Mouse (Mus musculus): Measurements from ENCODE around the gene Ethe1. TPM values are rescaled to one million over a fixed set of nuclear protein-coding genes. Genes with fewer than 3 reads are reported as not detected.
"Not testable (repeated sequence)": the region's sequence is repeated elsewhere in the genome, so short reads cannot be mapped to it uniquely, and the experiment has no call there.

Gene Ethe1
- polyA plus RNA-seq, 1 experiment from 2014 or later = 28.2 TPM

DNA sequence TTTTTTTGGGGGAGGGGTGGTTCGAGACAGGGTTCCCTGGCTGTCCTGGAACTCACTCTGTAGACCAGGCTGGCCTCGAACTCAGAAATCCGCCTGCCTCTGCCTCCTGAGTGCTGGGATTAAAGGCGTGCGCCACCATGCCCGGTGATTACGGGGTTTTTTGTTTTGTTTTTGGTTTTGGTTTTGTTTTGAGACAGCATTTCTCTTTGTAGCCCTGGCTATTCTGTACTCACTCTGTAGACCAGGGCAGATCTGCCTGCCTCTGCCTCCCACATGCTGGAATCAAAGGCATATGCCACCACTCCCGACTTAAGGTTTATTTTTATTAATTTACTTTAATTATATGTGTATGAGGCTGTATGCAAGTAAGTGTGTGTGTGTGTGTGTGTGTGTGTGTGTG is 31.0 kb downstream of the Ethe1 start:
- H3K4me1 ChIP-seq; H3K4me3 ChIP-seq; H3K36me3 ChIP-seq; H3K4me2 ChIP-seq (replicated peaks); H3K9me3 ChIP-seq; H3K9ac ChIP-seq; H3K27ac ChIP-seq; ATAC-seq (ENCODE audit: low FRiP score, low read depth): not testable (repeated sequence)
- peaks cover 18% of the 10 kb centered on the region for H3K27me3 ChIP-seq
- WGBS = 90% methylated on average over 8 of the region's 8 CpGs

DNA sequence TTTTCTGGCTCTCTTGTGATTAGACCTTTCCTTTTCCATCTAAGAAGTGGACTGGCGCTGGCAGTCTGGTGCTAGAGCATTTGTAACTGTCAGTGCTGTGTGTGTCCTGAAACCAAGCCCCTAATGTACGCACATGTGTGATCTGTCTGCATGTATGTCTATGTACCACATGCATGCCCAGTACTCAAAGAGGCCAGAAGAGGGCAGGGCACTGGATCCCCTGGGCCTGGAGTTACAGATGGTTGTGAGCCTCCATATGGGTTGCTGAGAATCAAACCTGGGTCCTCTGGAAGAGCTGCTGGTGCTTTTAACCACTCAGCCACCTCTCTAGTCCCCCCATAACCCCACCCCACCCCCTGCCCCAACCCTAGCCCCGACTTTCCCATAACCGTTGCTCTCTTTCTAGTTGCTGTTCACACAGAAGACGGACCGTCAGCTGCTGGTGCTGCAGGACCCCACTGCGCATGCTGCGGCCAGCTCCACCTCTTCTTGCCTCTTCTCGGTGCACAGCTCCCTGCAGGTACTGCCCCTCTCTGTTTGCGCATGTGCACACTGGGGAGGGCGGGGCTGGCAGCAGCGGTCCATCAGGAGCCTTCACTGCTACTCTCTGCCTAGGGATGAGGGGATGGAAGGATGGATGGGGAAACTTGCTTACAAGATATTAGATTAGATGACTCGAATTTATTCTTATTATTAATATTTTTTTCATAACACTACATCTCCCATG is 32.5 kb downstream of the Ethe1 start:
- Histone ChIP-seq H3K36me3 (peaks cover 5% of the 10 kb centered on the region; the same call in 1 of the 2 replicates), H3K4me2 (replicated peaks) (no peak overlapping the region), H3K27ac (no peak overlapping the region), H3K4me3 (no peak overlapping the region), H3K27me3 (peaks cover 7% of the 10 kb centered on the region), H3K4me1 (no peaks in the 10 kb centered on the region), H3K9me3 (peaks cover 5% of the 10 kb centered on the region; the same call in 1 of the 2 replicates), H3K9ac (no peak overlapping the region)
- WGBS = 55% methylated on average over 13 of the region's 13 CpGs
- ATAC-seq (ENCODE audit: low FRiP score, low read depth) = no peak

DNA sequence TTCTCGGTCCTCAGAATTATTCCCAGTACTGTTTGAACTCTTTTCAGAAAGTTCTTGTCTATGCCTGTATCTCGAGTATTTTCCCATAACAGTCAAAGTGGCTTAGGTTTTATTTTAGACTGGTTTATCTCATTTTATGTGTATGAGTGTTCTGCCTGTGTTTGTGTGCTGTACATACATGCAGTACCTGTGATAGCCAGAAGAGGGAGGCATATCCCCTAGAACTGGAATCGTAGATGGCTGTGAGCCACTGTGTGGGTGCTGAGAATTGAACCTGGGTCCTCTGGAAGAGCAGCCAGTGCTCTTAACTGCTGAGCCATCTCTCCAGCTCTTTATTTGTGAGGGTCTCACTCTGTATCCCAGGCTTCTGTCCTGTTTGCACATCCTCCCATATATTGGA is 33.9 kb downstream of the Ethe1 start:
- ATAC-seq (ENCODE audit: low FRiP score, low read depth) = no peak
- WGBS = 82% methylated on average over 3 of the region's 3 CpGs
- no peaks in the 10 kb centered on the region for H3K4me1 ChIP-seq

DNA sequence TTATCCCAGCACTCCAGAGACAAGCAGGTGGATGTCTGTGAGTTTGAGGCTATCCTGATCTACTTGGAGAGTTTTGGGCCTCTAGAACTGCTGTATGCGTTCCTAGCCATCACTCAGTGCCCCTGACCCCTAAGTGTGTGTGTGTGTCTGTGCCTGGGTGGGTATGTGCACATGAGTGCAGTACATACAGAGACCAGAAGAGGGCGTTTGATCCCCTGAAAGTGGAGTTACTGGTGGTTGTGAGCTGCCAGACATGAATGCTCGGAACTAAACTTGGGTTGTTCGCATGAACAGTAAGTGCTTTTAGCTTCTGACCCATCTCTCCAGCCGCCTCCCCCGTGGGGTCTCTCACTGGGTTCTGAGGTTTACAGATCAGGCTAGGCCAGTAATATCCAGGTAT is 35.6 kb downstream of the Ethe1 start:
- H3K36me3 ChIP-seq = peaks cover 5% of the 10 kb centered on the region; the same call in 1 of the 2 replicates
- peaks cover 5% of the 10 kb centered on the region; the same call in 1 of the 2 replicates for H3K9me3 ChIP-seq
- no peak overlapping the region for H3K4me3 ChIP-seq
- no peak overlapping the region for H3K27ac ChIP-seq
- ATAC-seq (ENCODE audit: low FRiP score, low read depth) = no peak
- WGBS = 81% methylated on average over 6 of the region's 6 CpGs
- no peak overlapping the region for H3K9ac ChIP-seq
- H3K4me1 ChIP-seq = no peaks in the 10 kb centered on the region
- H3K4me2 ChIP-seq (replicated peaks) = no peak overlapping the region
- peaks cover 6% of the 10 kb centered on the region; the same call in 1 of the 2 replicates for H3K27me3 ChIP-seq

More for the DNA sequence above, 33.9 kb downstream of the Ethe1 start:
- H3K9ac ChIP-seq = no peak overlapping the region
- no peak overlapping the region for H3K27ac ChIP-seq
- no peak overlapping the region for H3K4me3 ChIP-seq
- 0 out of 2 replicates have a peak, but pooled peaks cover 3% of the 10 kb centered on the region for H3K27me3 ChIP-seq
- peaks cover 5% of the 10 kb centered on the region; the same call in 1 of the 2 replicates for H3K9me3 ChIP-seq
- H3K4me2 ChIP-seq (replicated peaks) = no peak overlapping the region
- H3K36me3 ChIP-seq = peaks cover 5% of the 10 kb centered on the region; the same call in 1 of the 2 replicates

DNA sequence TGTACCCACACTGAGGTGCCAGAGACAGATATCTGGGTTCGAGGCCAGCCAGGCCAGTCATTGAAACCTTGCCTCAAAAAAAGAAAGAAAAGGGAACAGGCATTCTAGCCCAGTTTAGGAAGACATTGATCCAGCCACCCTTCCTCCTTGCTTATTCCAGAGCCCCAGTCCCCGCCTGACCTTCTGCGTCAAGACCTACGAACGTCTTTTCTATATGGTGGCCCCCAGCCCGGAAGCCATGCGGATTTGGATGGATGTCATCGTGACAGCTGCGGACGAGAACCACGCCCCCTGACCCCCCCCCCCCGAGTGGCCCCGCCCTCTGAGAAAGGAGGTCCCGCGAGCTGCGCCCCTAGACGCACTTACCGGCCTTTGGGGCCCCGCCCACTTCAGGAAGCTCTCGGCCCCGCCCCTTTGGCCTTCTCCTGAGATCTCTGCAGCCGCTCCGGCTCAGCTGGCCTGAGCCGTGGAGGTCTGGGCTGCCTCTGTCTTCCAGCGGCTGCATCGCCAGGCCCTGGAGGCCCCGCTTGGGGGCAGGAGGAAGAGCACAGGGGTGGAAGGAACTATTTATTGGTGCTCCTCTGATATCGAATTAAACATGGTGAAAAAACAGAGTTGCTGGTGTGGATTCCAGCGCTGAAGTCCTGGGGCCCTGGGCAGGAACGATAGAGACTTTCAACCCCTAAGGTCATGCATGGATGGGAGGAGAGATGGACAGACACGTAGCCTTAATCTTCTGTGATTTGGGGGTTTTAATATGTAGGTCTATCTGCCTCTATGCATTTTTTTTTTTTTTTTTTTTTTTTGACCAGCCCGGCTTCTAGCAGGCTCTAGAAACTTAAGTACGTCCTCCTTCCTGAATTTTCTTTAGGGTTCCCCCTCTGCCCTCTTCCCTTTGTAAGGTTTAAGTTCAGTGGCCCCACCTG is 41.6 kb downstream of the Ethe1 start:
- Histone ChIP-seq H3K27ac (no peak overlapping the region), H3K27me3 (peaks cover 3% of the 10 kb centered on the region; the same call in 1 of the 2 replicates), H3K4me2 (replicated peaks) (peak overlapping the region; percentile 62), H3K4me3 (peak overlapping the region; percentile 33), H3K4me1 (no peaks in the 10 kb centered on the region; the same call in 1 of the 2 replicates), H3K9ac (0 out of 2 replicates have a peak overlapping the region, but pooled peaks have one; percentile 40), H3K9me3 (no peaks in the 10 kb centered on the region), H3K36me3 (no peaks in the 10 kb centered on the region)
- ATAC-seq (ENCODE audit: low FRiP score, low read depth) = peak; percentile 82
- WGBS = 8% methylated on average over 32 of the region's 33 CpGs

DNA sequence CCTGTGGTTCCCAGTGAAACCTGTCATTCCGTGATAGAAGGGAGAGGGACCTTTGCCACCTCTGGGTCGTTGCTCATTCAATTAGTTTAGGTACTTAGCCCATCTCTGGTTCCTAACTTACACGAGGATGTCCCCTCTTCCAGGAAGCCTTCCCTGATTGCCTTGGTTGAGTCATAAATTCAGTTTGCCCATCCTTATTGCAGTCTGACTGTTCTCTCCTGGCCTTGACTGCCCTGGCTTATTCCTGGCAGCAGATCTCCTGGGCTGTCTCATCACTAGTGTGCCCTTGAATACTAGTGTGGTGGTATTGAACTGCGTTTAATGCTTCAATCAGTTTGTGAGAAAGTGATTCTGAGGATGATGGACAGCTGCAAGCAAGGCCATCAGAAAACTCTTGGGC is 42.3 kb downstream of the Ethe1 start:
- Histone ChIP-seq H3K36me3 (no peaks in the 10 kb centered on the region), H3K9ac (no peak overlapping the region), H3K4me1 (no peaks in the 10 kb centered on the region; the same call in 1 of the 2 replicates), H3K27ac (no peak overlapping the region), H3K9me3 (no peaks in the 10 kb centered on the region), H3K4me3 (no peak overlapping the region), H3K27me3 (peaks cover 7% of the 10 kb centered on the region; the same call in 1 of the 2 replicates), H3K4me2 (replicated peaks) (peak overlapping the region; percentile 62; the same call in 1 of the 2 replicates)
- ATAC-seq (ENCODE audit: low FRiP score, low read depth) = no peak
- WGBS = 72% methylated on average over 4 of the region's 4 CpGs

DNA sequence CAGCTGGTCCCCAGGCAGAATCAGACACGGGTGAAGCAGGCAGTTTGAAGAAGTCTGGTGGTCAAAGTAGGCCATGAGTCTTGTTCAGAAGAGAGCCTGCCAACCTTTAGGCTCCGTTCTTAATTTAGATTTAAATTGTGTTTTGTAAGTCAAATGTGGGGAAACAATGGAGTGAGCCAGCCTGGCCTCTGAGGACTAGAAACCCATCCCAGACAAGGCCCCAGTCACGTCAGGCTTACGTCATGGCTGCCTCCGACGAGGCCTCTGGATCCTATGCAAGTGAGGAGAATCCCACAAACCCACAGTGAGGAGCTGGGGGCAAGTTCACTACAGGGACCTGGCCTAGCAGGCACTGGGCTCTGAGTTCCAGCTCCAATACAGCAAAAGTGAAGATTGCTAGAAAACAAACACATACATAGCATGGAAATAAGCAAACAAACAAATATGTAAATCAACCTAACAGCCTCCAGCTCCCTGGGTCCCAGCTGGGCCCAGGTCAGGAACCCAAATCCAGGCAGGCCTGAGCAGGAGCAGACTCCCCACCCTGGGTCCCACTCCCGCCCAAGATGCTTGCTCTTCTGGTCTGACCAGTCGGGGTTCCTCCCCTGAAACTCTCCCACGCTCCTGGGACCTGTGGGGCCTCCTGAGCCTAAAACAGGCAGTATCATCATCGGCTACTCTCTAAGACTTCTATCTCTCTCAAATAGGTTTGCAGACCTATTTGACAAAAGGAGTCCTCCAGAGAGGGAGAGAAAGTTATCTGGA is 43.0 kb downstream of the Ethe1 start:
- H3K9me3 ChIP-seq = no peaks in the 10 kb centered on the region
- no peak overlapping the region for H3K9ac ChIP-seq
- H3K36me3 ChIP-seq = no peaks in the 10 kb centered on the region
- H3K4me2 ChIP-seq (replicated peaks) = no peak overlapping the region
- no peak overlapping the region for H3K27ac ChIP-seq
- no peaks in the 10 kb centered on the region; the same call in 1 of the 2 replicates for H3K4me1 ChIP-seq
- WGBS = 79% methylated on average over 10 of the region's 10 CpGs
- H3K27me3 ChIP-seq = peaks cover 7% of the 10 kb centered on the region
- ATAC-seq (ENCODE audit: low FRiP score, low read depth) = no peak
- no peak overlapping the region for H3K4me3 ChIP-seq

DNA sequence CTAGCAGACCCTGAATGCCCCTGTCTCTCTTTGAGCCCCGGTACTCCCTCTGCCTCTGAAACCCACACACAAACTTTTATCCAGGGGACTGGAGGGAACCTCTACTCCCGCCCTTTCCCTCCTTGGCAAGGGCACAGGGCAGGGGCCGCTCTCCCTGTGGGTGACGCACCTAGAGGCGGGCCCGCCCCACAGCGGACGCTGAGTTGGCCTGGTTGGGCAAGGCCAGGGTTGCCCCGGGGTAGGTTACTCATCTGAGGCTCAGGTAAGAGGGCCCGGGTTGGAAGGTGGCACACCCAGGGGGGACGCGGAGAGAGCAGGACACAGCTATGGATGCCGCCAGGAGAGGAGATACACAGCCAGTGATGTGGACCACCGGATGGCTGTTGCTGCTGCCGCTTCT is 48.9 kb downstream of the Ethe1 start, which contains the start of gene Lypd3:
Gene Lypd3, plus strand, starts transcription at position 287 of the 400 bp plus-strand sequence.
- ATAC-seq (ENCODE audit: low FRiP score, low read depth) = no peak
- no peak within 1 kb of the TSS for H3K9ac ChIP-seq
- 19% methylated on average over 15 of the region's 15 CpGs for WGBS
- H3K27ac ChIP-seq = no peak within 1 kb of the TSS
- H3K36me3 ChIP-seq = no peaks in the 10 kb centered on the region
- peaks cover 20% of the 10 kb centered on the region for H3K4me1 ChIP-seq
- peak within 1 kb of the TSS; percentile 66 for H3K4me2 ChIP-seq (replicated peaks)
- H3K9me3 ChIP-seq = no peaks in the 10 kb centered on the region
- peak within 1 kb of the TSS; percentile 40 for H3K4me3 ChIP-seq
- peaks cover 64% of the 10 kb centered on the region for H3K27me3 ChIP-seq

DNA sequence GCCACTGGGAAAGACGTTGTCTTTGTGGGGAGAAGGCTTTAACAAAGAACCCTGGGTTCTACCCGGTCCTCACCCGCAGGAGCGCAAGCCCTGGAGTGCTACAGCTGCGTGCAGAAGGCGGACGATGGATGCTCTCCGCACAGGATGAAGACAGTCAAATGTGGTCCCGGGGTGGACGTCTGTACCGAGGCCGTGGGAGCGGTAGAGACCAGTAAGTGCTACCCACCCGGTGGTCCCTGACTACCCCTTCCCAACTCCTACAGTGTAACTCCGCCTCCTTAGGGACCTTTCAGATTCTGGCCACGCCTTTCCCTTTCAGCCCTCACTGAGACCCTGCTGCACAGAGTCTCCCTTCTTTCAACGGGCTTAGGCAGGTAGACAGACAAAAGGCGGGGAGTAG is 49.7 kb downstream of the Ethe1 start:
- Histone ChIP-seq H3K36me3 (no peaks in the 10 kb centered on the region), H3K27me3 (peaks cover 72% of the 10 kb centered on the region), H3K4me1 (peaks cover 20% of the 10 kb centered on the region), H3K9ac (no peak overlapping the region), H3K9me3 (no peaks in the 10 kb centered on the region), H3K4me2 (replicated peaks) (peak overlapping the region; percentile 66), H3K27ac (no peak overlapping the region), H3K4me3 (peak overlapping the region; percentile 40)
- no peak for ATAC-seq (ENCODE audit: low FRiP score, low read depth)
- WGBS = 3% methylated on average over 18 of the region's 18 CpGs

DNA sequence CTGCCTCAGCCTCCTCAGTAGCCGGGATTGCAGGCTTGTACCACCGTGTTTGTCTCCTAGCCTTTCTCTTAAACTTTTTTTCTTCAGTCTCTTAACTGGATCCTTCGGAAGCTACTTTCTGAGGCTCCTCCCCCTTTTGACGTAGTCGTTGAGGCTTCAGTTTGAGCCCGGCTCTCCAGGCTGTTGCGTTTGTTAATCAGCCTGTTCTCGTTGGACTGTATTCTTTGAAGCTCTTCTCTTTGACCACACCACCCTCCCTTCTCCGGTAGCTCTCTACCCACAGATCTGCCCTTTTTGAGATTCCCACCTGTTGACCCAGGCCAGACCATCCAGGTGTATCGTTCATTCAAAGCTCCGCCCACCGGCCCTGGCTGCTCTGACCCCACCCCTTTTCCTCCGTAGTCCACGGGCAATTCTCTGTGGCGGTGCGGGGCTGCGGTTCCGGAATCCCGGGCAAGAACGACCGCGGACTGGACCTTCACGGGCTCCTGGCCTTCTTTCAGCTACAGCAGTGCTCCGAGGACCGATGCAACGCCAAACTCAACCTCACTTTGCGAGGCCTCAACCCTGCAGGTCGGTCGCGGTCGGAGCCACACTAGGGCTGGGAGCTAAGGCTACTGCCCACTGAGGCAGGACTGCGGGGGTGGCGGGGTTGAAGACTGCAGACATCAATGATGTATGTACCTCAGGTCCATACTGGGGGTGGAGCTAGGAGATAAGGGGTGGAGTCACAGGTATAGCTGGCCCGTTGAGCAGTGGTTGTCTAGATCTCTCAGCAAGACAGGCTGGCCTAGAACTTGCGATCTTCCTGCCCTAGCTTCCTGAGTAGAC is 50.9 kb downstream of the Ethe1 start:
- no peak overlapping the region for H3K9ac ChIP-seq
- peaks cover 20% of the 10 kb centered on the region for H3K4me1 ChIP-seq
- H3K27ac ChIP-seq = no peak overlapping the region
- ATAC-seq (ENCODE audit: low FRiP score, low read depth) = no peak
- peaks cover 84% of the 10 kb centered on the region for H3K27me3 ChIP-seq
- H3K4me2 ChIP-seq (replicated peaks) = peak overlapping the region; percentile 66
- no peaks in the 10 kb centered on the region for H3K9me3 ChIP-seq
- H3K36me3 ChIP-seq = no peaks in the 10 kb centered on the region
- H3K4me3 ChIP-seq = peak overlapping the region; percentile 40
- WGBS = 4% methylated on average over 35 of the region's 35 CpGs

DNA sequence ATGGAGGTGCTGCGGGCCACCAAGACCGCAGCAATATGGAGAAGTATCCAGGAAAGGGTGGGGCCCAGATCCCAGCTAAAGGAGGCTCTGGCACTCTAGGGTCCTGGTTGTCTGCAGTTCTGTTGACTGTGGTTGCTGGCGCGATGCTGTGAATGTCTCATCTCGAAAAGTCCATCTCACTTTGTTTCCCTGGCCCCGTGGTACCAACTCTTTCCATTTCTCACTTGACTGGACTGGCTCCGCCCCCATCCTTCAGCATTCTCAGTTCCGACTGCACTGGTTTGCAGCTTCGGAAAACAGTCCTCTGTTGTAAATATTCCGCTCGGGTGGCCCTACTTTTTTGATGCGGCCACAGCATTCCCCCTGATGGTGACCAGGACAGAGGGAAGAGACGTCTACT is 53.1 kb downstream of the Ethe1 start:
- Histone ChIP-seq H3K9ac (no peak overlapping the region), H3K36me3 (no peaks in the 10 kb centered on the region), H3K27me3 (peaks cover 79% of the 10 kb centered on the region), H3K27ac (no peak overlapping the region), H3K4me1 (peaks cover 20% of the 10 kb centered on the region), H3K4me3 (no peak overlapping the region), H3K9me3 (no peaks in the 10 kb centered on the region), H3K4me2 (replicated peaks) (no peak overlapping the region)
- ATAC-seq (ENCODE audit: low FRiP score, low read depth) = no peak
- 67% methylated on average over 13 of the region's 13 CpGs for WGBS
